Mouse (Mus musculus): ENCODE measurements around the gene Map3k4.

Gene Map3k4

GRCm38 (mm10) chr17:12318663-12319201 is at the start of gene Map3k4:
TSS of gene Map3k4 (minus strand) at chr17:12318796.
- WGBS, result under 1% methylated on average over 39 of the region's 39 CpGs

GRCm38 (mm10) chr17:12367373-12367930 is 48.9 kb upstream of the Map3k4 start:
- WGBS, result 41% methylated on average over 5 of the region's 5 CpGs

GRCm38 (mm10) chr17:12364426-12364735 is 45.8 kb upstream of the Map3k4 start:
- 36% methylated on average over 8 of the region's 8 CpGs for WGBS

GRCm38 (mm10) chr17:12363601-12364425 is 45.2 kb upstream of the Map3k4 start:
- 74% methylated on average over 11 of the region's 11 CpGs for WGBS

- WGBS, result 89% methylated on average over 15 of the region's 15 CpGs
Observed at GRCm38 (mm10) chr17:12359876-12360275, 41.3 kb upstream of the Map3k4 start.

- 28% methylated on average over 1 of the region's 1 CpGs for WGBS
Observed at GRCm38 (mm10) chr17:12352781-12353180, 34.2 kb upstream of the Map3k4 start.

- WGBS, result 81% methylated on average over 6 of the region's 6 CpGs
Observed at GRCm38 (mm10) chr17:12351564-12351963, 33.0 kb upstream of the Map3k4 start.

GRCm38 (mm10) chr17:12347462-12347861 is 28.9 kb upstream of the Map3k4 start:
- 93% methylated on average over 1 of the region's 1 CpGs for WGBS

GRCm38 (mm10) chr17:12343702-12344376 is 25.2 kb upstream of the Map3k4 start:
- 81% methylated on average over 9 of the region's 9 CpGs for WGBS

- WGBS, result 75% methylated on average over 4 of the region's 4 CpGs
Observed at GRCm38 (mm10) chr17:12337156-12337555, 18.6 kb upstream of the Map3k4 start.

- WGBS, result 83% methylated on average over 19 of the region's 19 CpGs
Observed at GRCm38 (mm10) chr17:12336073-12336868, 17.7 kb upstream of the Map3k4 start.

GRCm38 (mm10) chr17:12335115-12335514 is 16.5 kb upstream of the Map3k4 start:
- 85% methylated on average over 6 of the region's 6 CpGs for WGBS

- whole genome bisulfite sequencing, result 40% methylated on average over 14 of the region's 14 CpGs
Observed at GRCm38 (mm10) chr17:12327847-12328518, 9.4 kb upstream of the Map3k4 start.

GRCm38 (mm10) chr17:12319786-12320185 is 1.2 kb upstream of the Map3k4 start:
- 50% methylated on average over 7 of the region's 7 CpGs for WGBS

- WGBS, result under 1% methylated on average over 59 of the region's 59 CpGs
Observed at GRCm38 (mm10) chr17:12317954-12318651, 493 bp downstream of the Map3k4 start.

GRCm38 (mm10) chr17:12317607-12317953 is 1.0 kb downstream of the Map3k4 start:
- WGBS, result 7% methylated on average over 7 of the region's 7 CpGs

- 54% methylated on average over 13 of the region's 13 CpGs for WGBS
Observed at GRCm38 (mm10) chr17:12316251-12316650, 2.3 kb downstream of the Map3k4 start.

GRCm38 (mm10) chr17:12312248-12312647 is 6.3 kb downstream of the Map3k4 start:
- 91% methylated on average over 6 of the region's 6 CpGs for WGBS

GRCm38 (mm10) chr17:12309493-12309892 is 9.1 kb downstream of the Map3k4 start:
- WGBS, result 80% methylated on average over 9 of the region's 9 CpGs

GRCm38 (mm10) chr17:12309059-12309458 is 9.5 kb downstream of the Map3k4 start:
- WGBS, result 87% methylated on average over 8 of the region's 8 CpGs

Measured in cerebral cortex, adult 2 months (tissue).